Mouse (Mus musculus) small intestine, adult 2 months (tissue): ENCODE measurements around the gene Zfp292.

ENCODE experiments used
- CTCF ChIP-seq: fragments of 200-500 bp; IDR thresholded peaks from 2 replicates; pipeline ENCODE4 v1.5.1; 2012; ENCODE audit warnings: low read depth, mild to moderate bottlenecking, control low read depth, inconsistent platforms, low read length, moderate library complexity, mixed read lengths; ENCODE audit not compliant: insufficient replicate concordance, insufficient read length; ENCODE audit errors: extremely low read depth
- POLR2A ChIP-seq: fragments of 200-500 bp; IDR thresholded peaks from 2 replicates; pipeline ENCODE4 v1.6.1; 2012; ENCODE audit warnings: low read depth, mild to moderate bottlenecking, control low read depth, inconsistent platforms, low read length, moderate library complexity

GRCm38 (mm10) chr4:34842826-34843225 lies 39.9 kb downstream of the Zfp292 start:
- TF ChIP-seq CTCF (no peak), POLR2A (no peak)
